ENCODE assay signal across 10 mouse cellular contexts in the genomic region with DNA sequence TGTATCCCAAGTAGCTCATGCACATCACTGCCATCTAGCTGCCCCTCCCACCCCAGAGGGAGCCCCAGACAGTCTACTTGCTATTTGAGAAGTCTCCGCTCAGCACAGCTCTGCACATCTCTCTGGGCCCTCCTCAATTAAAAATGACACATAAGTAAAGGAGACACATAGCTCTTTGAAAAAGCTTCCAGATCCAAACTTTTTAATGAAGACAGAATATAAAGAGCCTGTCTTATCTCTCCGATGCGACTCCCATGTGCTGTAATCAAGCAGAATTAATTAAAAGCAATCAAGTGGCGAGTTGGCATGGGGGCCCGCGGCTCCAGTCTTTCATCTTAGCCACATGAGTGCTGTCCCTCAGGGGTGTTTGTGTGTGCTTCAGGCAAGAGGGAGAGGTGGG.
"Had no signal": no experiment of that assay in that cellular context is flagged by ENCODE, and none has a peak within 500 bp of the region (broad histone marks: within the 10 kb centered on the region; RNA-seq: fewer than 3 reads in every experiment).

No protein-coding gene starts in this region.

- DNase-seq: gastrocnemius, postnatal 14 days; gastrocnemius, postnatal 36 days; heart, adult 18-20 months; heart, postnatal 14 days; heart, postnatal 36 days; kidney, adult 11 months; kidney, adult 2 months; kidney, adult 9 months; kidney, postnatal 14 days; kidney, postnatal 36 days had no signal
